Mouse (Mus musculus) thymus, postnatal 36 days (tissue): ENCODE data around the gene Fgfr2.
"Not testable (repeated sequence)": the region's sequence is repeated elsewhere in the genome, so short reads cannot be mapped to it uniquely, and the experiment has no call there.

ENCODE experiments used
- DNase-seq, 2 experiments: peaks; one replicate each; pipeline ENCODE4 v3.0.0; 2022; ENCODE audit warnings: mixed read lengths in 2 of 2

The Fgfr2 gene

GRCm38 (mm10) chr7:130696347-130697234 is 2426.6 kb downstream of the Fgfr2 start:
- no peak for DNase-seq

GRCm38 (mm10) chr7:130695669-130696338 is 2427.3 kb downstream of the Fgfr2 start:
- DNase-seq, result no peak

- DNase-seq, result no peak
Measured at GRCm38 (mm10) chr7:130693800-130694193, 2429.4 kb downstream of the Fgfr2 start.

GRCm38 (mm10) chr7:130692943-130693799 is 2430.0 kb downstream of the Fgfr2 start:
- no peak for DNase-seq

GRCm38 (mm10) chr7:130692392-130692942 is 2430.7 kb downstream of the Fgfr2 start:
- peak; percentile 71 to 81 for DNase-seq

GRCm38 (mm10) chr7:130691931-130692330 is 2431.2 kb downstream of the Fgfr2 start:
- no peak for DNase-seq

- no peak for DNase-seq
Measured at GRCm38 (mm10) chr7:130690869-130691268, 2432.3 kb downstream of the Fgfr2 start.

GRCm38 (mm10) chr7:130688601-130689000 is 2434.5 kb downstream of the Fgfr2 start:
- DNase-seq, result no peak

- no peak for DNase-seq
Measured at GRCm38 (mm10) chr7:130681798-130682197, 2441.4 kb downstream of the Fgfr2 start.

GRCm38 (mm10) chr7:130678414-130678813 is 2444.7 kb downstream of the Fgfr2 start:
- DNase-seq, result no peak

- DNase-seq, result no peak
Measured at GRCm38 (mm10) chr7:130677541-130678274, 2445.4 kb downstream of the Fgfr2 start.

GRCm38 (mm10) chr7:130676885-130677540 is 2446.1 kb downstream of the Fgfr2 start:
- no peak for DNase-seq

- DNase-seq, result no peak
Measured at GRCm38 (mm10) chr7:130674526-130674925, 2448.6 kb downstream of the Fgfr2 start.

- peak; percentile 27 to 40 for DNase-seq
Measured at GRCm38 (mm10) chr7:130673169-130674033, 2449.7 kb downstream of the Fgfr2 start.

GRCm38 (mm10) chr7:130671301-130671700 is 2451.8 kb downstream of the Fgfr2 start:
- DNase-seq, result no peak

GRCm38 (mm10) chr7:130670358-130670757 is 2452.8 kb downstream of the Fgfr2 start:
- no peak for DNase-seq

GRCm38 (mm10) chr7:130669370-130669881 is 2453.7 kb downstream of the Fgfr2 start:
- no peak for DNase-seq

- DNase-seq, result no peak
Measured at GRCm38 (mm10) chr7:130668729-130669281, 2454.3 kb downstream of the Fgfr2 start.

- DNase-seq, result not testable (repeated sequence)
Measured at GRCm38 (mm10) chr7:130668013-130668412, 2455.1 kb downstream of the Fgfr2 start.

GRCm38 (mm10) chr7:130665358-130665757 is 2457.8 kb downstream of the Fgfr2 start:
- DNase-seq, result no peak
